Mouse (Mus musculus): ENCODE data around the gene Mettl2. TPM values are rescaled to one million over a fixed set of nuclear protein-coding genes. Genes with fewer than 3 reads are reported as not detected.

Mettl2 gene
- total RNA-seq, 2 experiments from 2014 or later: 19.1 to 21.6 TPM

Other genes with a start within 250 kb of the Mettl2 start
- 1 to 10 TPM in 1 of 2 experiments, under 1 TPM in 1; 0.94 to 1.4 TPM for gene Efcab3, start 62.8 kb upstream of the Mettl2 start, total RNA-seq (2021)
- not detected for gene Gm10842, start 20.5 kb downstream of the Mettl2 start, total RNA-seq (2021)
- gene Tlk2, start 52.4 kb downstream of the Mettl2 start, total RNA-seq (2021): 10 to 100 TPM; 46.9 to 51.2 TPM
- gene Mrc2, start 166.2 kb downstream of the Mettl2 start, total RNA-seq (2021): 1 to 10 TPM; 8.9 to 9.3 TPM

All from layer of hippocampus, postnatal 10 days (tissue).